Mouse (Mus musculus) thymus, postnatal 4 days (tissue): ENCODE measurements around the gene Nck2.

ENCODE experiments used
- DNase-seq: peaks from one replicate; pipeline ENCODE4 v3.0.0; 2021

The Nck2 gene

DNA sequence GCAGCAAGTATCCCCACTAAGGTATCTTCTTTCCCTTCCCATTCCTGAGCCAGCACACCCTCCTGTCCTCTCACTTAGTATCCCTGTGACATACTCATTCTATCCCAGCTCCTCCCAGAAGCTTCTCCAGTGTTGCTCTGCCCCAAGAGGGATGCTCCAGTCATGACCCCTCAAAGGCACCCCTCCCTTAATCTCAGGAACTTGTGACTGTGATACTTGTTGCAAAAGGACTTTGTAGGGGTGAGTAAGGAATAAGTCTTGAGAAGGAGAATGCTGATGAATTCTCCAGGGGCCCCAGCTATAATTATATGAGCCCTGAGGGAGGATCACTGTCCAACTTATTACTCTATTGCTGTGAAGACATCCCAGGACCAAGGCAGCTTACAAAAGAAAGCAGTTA lies 7.8 kb upstream of the Nck2 start:
- DNase-seq, result no peak

GRCm38 (mm10) chr1:43439261-43439660 lies 5.1 kb upstream of the Nck2 start:
- no peak for DNase-seq

- no peak for DNase-seq
Measured at GRCm38 (mm10) chr1:43442568-43442967, 1.8 kb upstream of the Nck2 start.

- peak; percentile 94 for DNase-seq
Measured at GRCm38 (mm10) chr1:43445170-43446088, 1.1 kb downstream of the Nck2 start.

DNA sequence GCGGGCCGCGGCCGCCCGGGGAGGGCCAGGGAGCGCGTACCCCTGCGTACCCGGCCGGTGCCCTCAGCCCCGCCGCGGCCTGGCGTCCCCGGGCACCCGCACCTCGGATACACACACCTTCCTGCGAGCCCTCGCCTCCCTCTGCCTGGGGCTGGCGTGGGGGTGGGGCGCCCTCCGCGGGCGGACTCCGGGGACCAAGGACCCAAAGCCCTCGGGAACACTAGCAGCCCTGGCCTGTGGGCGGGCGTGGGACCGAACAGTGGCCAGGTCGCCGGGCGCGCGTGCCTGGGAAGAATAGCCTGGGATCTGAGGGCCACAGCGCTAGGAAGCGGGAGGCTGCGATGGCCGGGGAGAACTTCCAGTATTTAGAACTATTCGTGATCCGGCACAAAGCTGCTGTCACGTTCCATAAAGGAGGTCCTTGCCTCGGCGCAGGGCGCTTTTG lies 1.7 kb downstream of the Nck2 start:
- DNase-seq, result peak; percentile 83

GRCm38 (mm10) chr1:43446731-43447601 lies 2.6 kb downstream of the Nck2 start:
- DNase-seq, result peak; percentile 78

DNA sequence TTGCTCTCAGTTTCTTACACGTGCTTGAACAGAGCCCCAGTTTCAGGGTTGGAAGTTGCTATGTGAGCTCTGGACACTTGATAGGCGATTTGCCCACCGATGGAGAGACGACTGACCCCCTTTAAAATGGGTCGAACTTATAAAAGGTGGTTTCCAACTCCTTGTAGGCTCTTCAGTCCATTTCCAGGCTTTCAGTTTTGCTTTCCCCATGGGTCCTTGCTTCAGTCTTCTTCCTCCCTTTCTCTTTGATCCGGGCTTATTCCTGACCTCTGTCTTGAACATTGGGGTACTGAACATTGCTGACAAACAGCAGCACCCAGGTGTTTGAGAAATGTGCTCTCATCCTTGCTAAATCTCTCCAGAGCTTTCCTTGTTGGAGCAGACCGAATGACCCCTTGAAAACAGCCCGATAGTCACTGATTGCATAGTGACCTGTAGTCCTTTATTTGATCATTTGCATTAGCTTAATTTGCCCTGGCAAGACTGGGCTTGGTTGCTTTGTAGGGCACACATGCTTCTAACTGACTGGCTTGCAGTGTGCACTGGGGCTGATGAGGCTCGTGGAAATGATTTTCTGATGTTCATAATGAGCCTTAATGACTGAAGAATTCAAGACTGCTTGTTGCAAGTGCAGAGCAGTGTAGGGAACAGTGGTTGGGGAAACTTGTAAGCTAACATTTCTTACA lies 3.4 kb downstream of the Nck2 start:
- DNase-seq, result no peak

GRCm38 (mm10) chr1:43450811-43451210 lies 6.4 kb downstream of the Nck2 start:
- no peak for DNase-seq

GRCm38 (mm10) chr1:43453683-43454082 lies 9.3 kb downstream of the Nck2 start:
- DNase-seq, result no peak

DNA sequence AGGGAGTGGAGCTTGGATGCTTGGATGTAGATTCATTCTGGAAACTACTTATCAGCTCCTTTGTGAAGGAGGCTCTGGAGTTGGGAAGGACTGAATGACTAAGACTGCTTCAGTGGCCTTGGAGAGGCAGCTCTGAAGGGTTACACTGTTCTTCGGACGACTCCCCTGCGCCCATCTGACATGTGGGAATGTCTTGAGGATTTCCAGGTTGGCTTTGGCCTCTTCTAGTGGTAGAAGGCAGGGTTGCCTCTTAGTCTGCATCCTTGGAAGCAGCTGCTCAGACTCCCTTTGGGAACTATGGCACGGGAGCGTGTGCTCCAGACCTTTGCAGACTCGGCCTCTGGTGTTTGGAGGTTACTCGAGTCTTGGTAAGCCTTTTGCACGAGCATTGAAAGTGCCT lies 10.4 kb downstream of the Nck2 start:
- no peak for DNase-seq

DNA sequence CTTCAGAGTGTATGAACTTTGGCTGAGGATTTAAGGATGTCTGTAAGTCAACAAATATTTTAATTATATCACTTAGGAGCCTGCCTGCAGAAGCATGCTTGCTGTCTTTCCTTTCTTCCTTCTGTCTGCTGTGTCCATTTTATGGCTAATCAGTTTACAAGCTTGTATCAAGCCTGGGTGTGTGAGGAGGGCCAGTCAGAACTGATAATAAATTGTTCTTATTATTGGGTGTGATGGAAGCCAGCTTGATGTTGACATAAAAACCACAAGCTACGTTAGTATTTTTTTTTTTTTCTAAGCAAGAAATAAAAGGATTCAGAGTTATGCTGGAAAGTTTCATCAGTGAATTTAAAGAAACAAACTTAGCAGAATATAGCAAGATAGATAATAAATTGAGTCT lies 10.8 kb downstream of the Nck2 start:
- DNase-seq, result no peak

DNA sequence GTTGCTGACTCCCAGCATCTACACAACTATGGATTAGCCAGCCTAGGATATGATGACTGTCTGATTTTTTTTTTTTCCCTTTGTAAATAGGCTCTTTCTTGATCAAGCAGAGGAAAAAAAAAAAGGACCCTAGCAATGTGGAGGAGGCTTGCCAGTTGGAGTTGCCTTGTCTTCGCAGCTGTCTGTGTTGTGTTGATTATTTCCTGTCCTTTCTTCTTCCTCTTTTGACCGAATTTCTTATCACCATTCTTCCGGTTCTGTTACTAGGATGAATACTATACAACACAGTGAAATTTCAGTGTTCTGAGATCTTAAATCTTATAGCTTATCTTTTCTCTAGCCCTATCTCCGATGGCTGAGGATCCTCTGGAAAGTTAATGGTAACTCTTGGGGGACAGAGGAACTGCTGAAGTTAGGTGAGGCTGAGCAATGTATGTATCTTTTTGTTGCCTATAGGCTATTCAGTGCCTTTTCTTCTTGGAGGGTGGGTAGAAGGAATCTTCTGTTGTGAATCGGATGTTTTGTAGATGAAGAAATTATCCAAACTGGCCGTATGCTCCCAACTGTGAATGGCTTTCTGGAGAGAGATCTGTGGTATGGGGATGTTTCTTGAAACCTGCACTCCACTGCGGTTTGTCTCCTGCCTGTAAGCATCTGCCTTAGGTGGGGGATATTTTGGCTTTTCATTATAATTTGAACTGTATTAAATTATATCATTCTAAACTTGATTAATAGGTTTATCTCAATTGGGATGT lies 12.8 kb downstream of the Nck2 start:
- DNase-seq, result no peak

GRCm38 (mm10) chr1:43460468-43460867 lies 16.1 kb downstream of the Nck2 start:
- DNase-seq, result peak; percentile 46

DNA sequence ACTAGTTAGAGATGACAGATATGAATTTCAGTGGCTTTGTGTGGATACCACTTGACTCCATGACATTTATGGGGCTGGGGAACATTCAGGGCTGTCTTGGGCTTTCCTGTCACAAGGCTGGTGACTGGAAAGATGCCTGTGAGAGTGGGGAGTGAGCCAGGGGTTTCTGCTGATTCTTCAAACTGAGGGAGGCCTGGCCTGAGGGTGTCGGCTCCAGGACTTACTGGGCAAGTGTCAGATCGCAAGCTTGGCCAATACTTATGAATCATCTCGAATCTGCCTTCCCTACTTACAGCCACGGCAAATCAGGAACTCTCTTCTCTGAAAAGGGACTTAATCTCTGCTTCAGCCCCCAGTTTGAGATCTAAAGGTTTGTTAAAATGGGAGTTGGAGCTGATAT lies 18.3 kb downstream of the Nck2 start:
- no peak for DNase-seq

DNA sequence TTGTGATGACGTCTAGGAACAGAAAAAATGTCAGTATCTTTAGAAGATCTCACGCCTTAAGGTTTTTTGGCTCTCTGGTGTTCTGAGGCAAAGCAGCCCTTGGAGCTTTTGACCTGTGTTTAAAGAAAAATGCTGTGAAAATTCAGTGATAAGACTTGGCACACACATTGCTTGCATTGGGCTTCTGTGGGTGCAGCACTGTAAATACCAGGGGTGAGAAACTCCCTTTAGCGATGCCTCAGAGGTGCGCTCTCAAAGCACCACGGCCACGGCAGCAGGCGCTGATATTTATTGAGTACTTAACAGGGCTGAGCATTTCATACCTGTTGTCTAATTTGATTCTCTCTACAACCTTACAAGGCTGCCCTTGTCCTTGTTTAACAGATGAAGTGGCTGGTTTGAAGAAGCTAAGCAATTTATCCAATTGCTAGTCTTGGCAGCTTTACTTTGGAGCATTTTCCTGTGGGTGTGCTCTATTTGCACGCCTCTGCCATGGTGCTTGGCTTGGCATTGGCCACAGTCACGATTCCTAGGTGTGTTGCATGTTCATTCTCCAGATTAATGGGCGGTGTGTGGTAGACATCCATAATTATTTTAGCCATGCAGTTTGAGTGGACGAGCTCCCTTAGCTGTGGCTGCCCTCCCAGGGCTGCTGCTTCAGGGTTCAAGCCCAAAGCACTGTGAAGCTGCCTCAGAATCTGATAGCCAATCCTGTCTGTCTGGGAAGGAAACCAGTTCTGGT lies 19.7 kb downstream of the Nck2 start:
- peak; percentile 37 for DNase-seq

DNA sequence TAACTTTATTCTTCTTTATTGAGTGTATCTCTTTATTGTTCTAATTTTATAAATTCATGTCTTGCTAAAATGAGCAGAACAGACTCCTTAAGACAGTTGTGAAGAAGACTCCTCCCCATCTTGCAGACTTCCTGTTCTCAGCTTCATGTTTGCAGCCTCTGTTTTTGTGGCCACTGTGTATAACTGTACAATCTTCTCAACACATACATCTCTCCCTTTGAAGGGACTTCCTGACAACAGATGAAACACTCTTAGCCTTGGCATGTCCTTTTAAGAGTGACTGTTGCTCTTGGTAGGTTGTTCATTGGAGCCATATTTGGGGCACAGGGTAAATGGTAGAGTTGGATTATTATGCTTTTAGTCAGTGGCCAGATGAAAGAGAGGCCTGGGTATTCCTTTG lies 20.6 kb downstream of the Nck2 start:
- DNase-seq, result peak; percentile 36

DNA sequence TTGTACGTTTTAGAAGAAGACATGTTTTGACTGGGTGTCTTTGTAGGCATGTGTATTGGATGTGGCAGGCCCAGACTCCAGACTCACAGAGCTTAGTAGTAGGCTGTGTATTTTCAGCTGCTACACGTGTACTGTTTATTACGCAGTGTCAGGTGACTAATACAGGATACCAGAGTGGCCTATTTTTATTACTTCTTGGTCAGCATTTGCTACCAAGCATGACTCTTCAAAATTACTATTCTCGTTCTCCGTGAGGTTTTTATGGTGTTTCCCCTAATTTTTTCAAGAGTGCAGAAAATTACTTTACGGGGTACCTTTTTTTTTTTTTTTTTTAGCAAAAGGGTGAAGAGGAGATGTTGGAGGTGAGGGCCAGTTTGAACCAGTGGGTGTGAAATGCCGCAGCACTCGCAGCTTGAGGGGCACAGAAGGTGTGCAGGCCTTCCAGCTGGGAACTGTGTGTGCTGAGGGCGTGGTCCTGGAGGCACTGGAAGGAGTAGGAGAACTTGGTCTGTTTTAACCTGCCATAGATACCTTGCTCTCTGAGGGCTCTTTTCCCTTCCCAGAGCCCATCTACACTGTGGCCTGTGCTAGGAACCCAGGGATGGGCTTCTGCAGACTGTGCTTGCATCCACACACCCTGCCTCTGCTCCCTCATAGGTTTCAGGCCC lies 21.7 kb downstream of the Nck2 start:
- peak; percentile 22 for DNase-seq

DNA sequence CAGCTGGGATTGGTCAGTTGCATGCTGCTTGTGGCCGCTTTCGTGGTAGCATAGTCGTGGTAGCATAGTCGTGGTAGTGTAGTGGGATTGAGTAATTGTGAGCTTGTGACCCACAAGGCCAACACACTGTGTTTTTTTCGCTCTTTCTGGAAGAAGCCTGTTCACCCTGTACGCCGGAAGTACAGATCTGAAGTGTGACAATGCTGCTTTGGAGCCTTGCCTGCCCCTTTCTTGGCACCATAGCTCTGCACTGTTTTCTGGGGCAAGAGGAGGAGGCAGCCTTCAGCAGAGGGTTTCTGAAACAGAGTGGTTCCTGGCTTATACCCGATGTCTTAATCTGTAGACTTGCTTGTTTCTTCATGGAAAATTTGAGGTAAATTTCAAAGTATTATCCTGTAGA lies 23.3 kb downstream of the Nck2 start:
- DNase-seq, result peak; percentile 64

GRCm38 (mm10) chr1:43468207-43468606 lies 23.8 kb downstream of the Nck2 start:
- DNase-seq, result peak; percentile 51

DNA sequence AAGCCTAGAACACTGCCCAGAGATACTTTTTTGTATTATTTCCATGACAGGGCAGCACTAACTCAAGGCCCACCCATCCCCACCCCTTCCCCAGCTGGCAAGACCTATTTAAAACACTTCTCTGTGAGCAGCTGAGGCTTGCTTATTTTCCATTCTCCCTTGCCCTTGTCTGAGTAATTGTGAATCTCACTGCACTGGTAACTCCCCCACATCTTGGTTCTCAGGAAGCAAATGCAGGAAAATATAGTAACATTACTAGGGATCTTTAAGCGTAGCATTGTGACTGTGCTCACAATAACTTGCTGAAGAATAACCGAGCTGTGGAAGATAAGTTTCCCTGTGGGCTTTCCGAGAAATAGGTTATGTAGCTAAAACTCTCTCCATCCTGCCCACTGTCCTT lies 24.6 kb downstream of the Nck2 start:
- no peak for DNase-seq
